Mouse (Mus musculus) neural tube, embryonic 12.5 days (tissue): Measurements from ENCODE around the gene Olfr485. TPM values are rescaled to one million over a fixed set of nuclear protein-coding genes. Genes with fewer than 3 reads are reported as not detected.
"Not testable (repeated sequence)": the region's sequence is repeated elsewhere in the genome, so short reads cannot be mapped to it uniquely, and the experiment has no call there.

ENCODE experiments used
- ATAC-seq: fragments of 200-750 bp; cut with Nextera tagmentation; 2 replicates; pipeline ENCODE4 v1.8.0; 2017; ENCODE audit warnings: low read depth, mild to moderate bottlenecking, moderate TSS enrichment, moderate library complexity; ENCODE audit not compliant: low FRiP score
- H3K27ac ChIP-seq: fragments of 300-500 bp; sonication (generic); 2 replicates; pipeline ENCODE4 v1.5.1; 2016
- H3K27me3 ChIP-seq: fragments of 300-500 bp; sonication (generic); replicated peaks from 2 replicates; pipeline ENCODE4 v1.6.1; 2016; ENCODE audit warnings: mild to moderate bottlenecking
- H3K36me3 ChIP-seq: fragments of 300-500 bp; sonication (generic); 2 replicates; pipeline ENCODE4 v1.6.1; 2016; ENCODE audit warnings: mild to moderate bottlenecking
- H3K4me1 ChIP-seq: fragments of 300-500 bp; sonication (generic); 2 replicates; pipeline ENCODE4 v1.6.1; 2016
- H3K4me2 ChIP-seq: fragments of 300-500 bp; sonication (generic); replicated peaks from 2 replicates; pipeline ENCODE4 v1.6.1; 2016; ENCODE audit warnings: mild to moderate bottlenecking
- H3K4me3 ChIP-seq: fragments of 300-500 bp; sonication (generic); 2 replicates; pipeline ENCODE4 v1.5.1; 2016
- H3K9ac ChIP-seq: fragments of 300-500 bp; sonication (generic); 2 replicates; pipeline ENCODE4 v1.6.1; 2016; ENCODE audit warnings: mild to moderate bottlenecking
- H3K9me3 ChIP-seq: fragments of 300-500 bp; sonication (generic); 2 replicates; pipeline ENCODE4 v1.6.1; 2016; ENCODE audit warnings: mild to moderate bottlenecking
- WGBS: fragments of 180-500 bp; shearing (Covaris S2); methylation state at CpG from one replicate; pipeline ENCODE4 v1.1.7; 2016; 5-methylcytosine and 5-hydroxymethylcytosine counted together
- polyA plus RNA-seq: library from polyadenylated mRNA; unstranded; fragments of >200 nt; fragmentation: Nextera tagmentation; extraction: Ambion mirVana; gene quantifications from 2 replicates; pipeline ENCODE4 v1.2.1, GENCODE M21; 2016

The Olfr485 gene
- polyA plus RNA-seq = not detected in 2 replicates

DNA sequence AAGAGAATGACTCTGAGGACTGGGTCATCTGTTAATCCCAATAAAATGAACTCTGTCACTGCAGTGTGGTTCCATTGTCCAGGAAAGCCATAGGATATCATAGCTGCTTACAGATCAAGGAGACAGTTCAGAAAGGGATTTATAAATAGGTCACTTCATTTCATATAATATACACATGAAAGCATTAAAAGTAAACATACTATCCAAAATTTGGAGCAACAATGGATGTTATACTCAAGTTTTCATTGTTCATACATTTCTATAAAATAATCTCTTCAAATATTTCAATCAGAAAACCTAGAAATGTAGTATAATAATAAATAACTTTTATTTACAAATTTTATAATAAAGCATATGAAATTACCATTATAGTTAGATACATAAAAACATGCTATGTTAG lies at the start of gene Olfr485:
Olfr485 (minus strand) TSS at position 101 of the 400 bp plus-strand sequence.
- Histone ChIP-seq H3K27me3 (no peaks in the 10 kb centered on the region), H3K9me3 (no peaks in the 10 kb centered on the region), H3K36me3 (no peaks in the 10 kb centered on the region), H3K9ac (no peak within 1 kb of the TSS), H3K4me1 (no peaks in the 10 kb centered on the region), H3K27ac (no peak within 1 kb of the TSS), H3K4me3 (no peak within 1 kb of the TSS), H3K4me2 (no peak within 1 kb of the TSS)
- ATAC-seq = no peak

DNA sequence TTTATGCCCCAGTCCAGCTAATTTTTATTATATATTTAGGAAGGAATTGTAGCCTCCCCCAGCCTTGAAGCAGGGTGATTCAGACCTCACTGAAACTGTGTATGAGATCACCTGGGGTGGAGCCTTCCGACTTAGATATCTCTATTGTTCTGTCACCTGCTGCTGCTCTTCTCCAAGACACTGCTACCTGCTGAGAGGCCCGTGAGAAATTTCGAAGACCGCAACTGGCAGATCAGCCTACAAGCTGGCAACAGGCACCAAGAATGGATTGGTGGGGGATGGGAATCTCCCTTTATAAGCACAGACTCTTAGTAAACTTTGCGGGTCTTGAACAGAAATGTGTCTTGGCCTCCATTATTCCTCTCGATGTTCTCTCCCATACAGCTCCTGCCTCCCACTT lies 37.3 kb upstream of the Olfr485 start:
- no peak overlapping the region for H3K4me2 ChIP-seq
- H3K36me3 ChIP-seq = no peaks in the 10 kb centered on the region
- 61% methylated on average over 6 of the region's 6 CpGs for WGBS

DNA sequence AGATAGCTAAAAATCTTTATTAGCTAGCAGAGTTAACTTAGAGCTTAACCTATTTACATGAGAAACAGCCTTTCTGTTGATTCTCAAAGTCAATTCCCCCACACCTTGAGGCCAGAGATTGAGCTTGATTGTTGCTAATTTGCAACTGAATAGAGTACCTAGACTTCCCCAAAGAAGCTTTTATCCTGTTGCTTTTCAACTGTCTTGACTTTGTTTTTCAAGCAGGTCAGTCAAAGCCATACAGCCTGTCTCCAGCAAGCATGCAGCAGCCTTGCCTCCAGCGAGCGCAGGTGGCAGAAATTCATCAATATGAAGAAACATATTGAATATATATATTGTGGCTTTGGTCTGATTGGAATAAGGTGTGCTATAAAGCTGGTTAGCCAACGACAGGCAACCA lies 36.7 kb upstream of the Olfr485 start:
- H3K4me1 ChIP-seq, H3K36me3 ChIP-seq, H3K27ac ChIP-seq, H3K4me2 ChIP-seq, ATAC-seq, H3K27me3 ChIP-seq, H3K9me3 ChIP-seq, H3K4me3 ChIP-seq, H3K9ac ChIP-seq: not testable (repeated sequence)
- WGBS = 61% methylated on average over 3 of the region's 3 CpGs

More for the DNA sequence above, 37.3 kb upstream of the Olfr485 start:
- Histone ChIP-seq H3K4me3 (no peak overlapping the region), H3K27me3 (no peaks in the 10 kb centered on the region), H3K27ac (no peak overlapping the region), H3K9ac (no peak overlapping the region), H3K9me3 (no peaks in the 10 kb centered on the region), H3K4me1 (no peaks in the 10 kb centered on the region)
- no peak for ATAC-seq

DNA sequence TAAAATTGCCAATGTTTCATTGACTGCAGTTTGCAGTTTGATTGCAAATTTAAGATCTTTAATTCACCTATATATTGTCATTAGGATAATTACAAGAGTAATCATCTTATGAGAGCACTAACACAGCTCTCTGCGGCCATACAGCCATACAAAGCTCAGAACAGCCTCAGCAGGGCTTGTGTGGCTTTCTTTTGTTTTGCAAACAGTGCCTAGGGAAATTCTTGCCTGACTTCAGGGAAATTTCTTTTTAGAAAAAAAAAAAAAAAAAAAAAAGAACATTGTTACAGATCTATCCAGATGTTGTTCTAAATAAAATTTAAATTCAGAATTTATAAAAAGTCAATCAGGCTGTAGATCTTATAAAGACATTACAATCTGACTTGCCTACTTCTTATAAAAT lies 33.0 kb upstream of the Olfr485 start:
- not testable (repeated sequence) for H3K27me3 ChIP-seq, ATAC-seq
- WGBS = 31% methylated on average over 1 of the region's 1 CpGs

DNA sequence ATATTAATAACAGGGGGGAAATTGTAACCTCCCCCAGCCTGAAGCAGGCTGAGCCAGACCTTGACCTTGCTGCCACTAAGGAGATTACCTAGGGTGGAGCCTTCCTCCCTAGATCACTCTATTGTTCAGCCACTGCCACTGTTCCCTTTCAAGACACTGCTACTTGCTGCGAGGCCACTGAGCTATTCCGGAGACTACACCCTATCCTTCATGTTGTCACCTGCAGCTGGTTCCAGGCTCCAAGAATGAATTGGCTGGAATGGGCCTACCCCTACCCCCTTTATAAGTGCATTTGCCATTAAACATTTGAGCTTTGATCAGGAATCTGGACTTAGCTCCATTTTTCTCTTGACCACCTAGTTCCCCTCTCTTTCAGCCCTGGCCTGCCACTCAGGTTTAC lies 31.5 kb upstream of the Olfr485 start:
- not testable (repeated sequence) for H3K27ac ChIP-seq, ATAC-seq, H3K36me3 ChIP-seq, H3K9ac ChIP-seq, H3K4me1 ChIP-seq, H3K27me3 ChIP-seq, H3K4me3 ChIP-seq, H3K4me2 ChIP-seq, H3K9me3 ChIP-seq
- WGBS = 18% methylated on average over 2 of the region's 2 CpGs

More for the DNA sequence above, 33.0 kb upstream of the Olfr485 start:
- not testable (repeated sequence) for H3K27ac ChIP-seq, H3K4me1 ChIP-seq, H3K4me3 ChIP-seq, H3K4me2 ChIP-seq, H3K9ac ChIP-seq, H3K9me3 ChIP-seq, H3K36me3 ChIP-seq

DNA sequence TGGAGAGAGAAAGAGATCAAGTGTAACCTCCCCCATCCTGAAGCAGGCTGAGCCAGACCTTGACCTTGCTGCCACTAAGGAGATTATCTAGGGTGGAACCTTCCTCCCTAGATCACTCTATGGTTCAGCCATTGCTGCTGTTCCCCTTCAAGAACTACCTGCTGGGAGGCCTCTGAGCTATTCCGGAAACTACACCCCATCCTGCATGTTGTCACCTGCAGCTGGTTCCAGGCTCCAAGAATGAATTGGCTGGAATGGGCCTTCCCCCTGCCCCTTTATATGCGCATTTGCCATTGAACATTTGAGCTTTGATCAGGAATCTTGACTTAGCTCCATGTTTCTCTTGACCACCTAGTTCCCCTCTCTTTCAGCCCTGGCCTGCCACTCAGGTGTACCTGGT lies 25.6 kb upstream of the Olfr485 start:
- H3K4me1 ChIP-seq, ATAC-seq, H3K9ac ChIP-seq, H3K4me2 ChIP-seq, H3K27me3 ChIP-seq, H3K9me3 ChIP-seq, H3K27ac ChIP-seq, H3K4me3 ChIP-seq, H3K36me3 ChIP-seq: not testable (repeated sequence)
- WGBS = 95% methylated on average over 2 of the region's 2 CpGs

DNA sequence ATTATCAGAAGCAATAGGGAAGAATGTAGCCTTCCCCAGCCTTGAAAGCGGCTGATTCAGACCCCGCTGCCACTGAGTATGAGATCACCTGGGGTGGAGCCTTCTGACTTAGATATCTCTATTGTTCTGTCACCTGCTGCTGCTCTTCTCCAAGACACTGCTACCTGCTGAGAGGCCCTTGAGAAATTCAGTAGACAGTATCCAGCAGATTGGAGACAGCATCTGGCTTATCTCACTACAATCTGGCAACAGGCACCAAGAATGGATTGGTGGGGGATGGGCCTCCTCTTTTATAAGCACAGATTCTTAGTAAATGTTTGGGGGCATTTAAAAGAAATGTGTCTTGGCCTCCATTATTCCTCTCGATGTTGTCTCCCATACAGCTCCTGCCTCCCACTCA lies 24.7 kb upstream of the Olfr485 start:
- not testable (repeated sequence) for H3K4me3 ChIP-seq, H3K27me3 ChIP-seq, H3K36me3 ChIP-seq, H3K27ac ChIP-seq, H3K4me2 ChIP-seq, H3K9ac ChIP-seq, H3K4me1 ChIP-seq, H3K9me3 ChIP-seq, ATAC-seq
- WGBS = 90% methylated on average over 3 of the region's 3 CpGs

DNA sequence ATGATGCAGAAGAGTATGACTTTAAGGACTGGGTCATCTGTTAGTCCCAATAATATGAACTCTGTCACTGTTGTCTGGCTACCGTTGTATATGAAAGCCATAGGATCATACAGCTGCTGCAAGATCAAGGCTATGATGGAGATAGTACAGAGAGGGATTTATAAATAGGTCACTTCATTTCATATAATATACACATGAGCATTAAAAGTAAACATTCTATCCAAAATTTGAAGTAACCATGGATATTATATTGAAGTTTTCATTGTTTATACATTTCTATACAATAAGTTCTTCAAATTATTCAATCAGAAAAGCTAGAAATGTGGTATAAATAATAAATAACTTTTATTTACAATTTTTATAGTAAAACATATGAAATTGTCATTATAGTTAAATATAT lies 13.0 kb upstream of the Olfr485 start, which contains the start of gene Olfr486:
Olfr486 (minus strand) TSS at position 101 of the 400 bp plus-strand sequence.
- H3K4me2 ChIP-seq, ATAC-seq, H3K9ac ChIP-seq, H3K9me3 ChIP-seq, H3K36me3 ChIP-seq, H3K27me3 ChIP-seq, H3K27ac ChIP-seq, H3K4me3 ChIP-seq, H3K4me1 ChIP-seq: not testable (repeated sequence)
- WGBS = 95% methylated on average over 1 of the region's 1 CpGs

DNA sequence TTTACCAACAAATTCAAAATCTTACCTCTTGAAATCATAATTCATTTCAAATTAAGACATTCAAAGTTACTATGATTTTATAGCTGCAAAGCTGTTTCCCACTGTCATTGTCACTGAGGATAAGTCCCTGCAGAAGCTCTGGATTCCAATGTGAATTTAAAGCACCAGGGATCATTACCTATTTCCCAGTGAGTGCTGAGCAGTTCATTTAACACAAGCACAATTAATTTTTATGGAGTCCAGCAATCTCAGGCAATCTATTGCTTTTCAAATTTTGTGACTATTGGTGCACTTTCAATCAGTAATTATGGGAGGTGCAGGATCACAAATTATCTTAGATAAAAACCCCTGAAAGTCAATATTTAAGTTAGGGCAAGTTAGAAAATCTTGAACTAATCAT lies 32.3 kb downstream of the Olfr485 start, which contains the start of gene Olfr484:
Olfr484 (minus strand) TSS at position 101 of the 400 bp plus-strand sequence.
- H3K27me3 ChIP-seq = no peaks in the 10 kb centered on the region
- ATAC-seq = no peak
- no peak within 1 kb of the TSS for H3K4me3 ChIP-seq
- no peak within 1 kb of the TSS for H3K9ac ChIP-seq
- no peaks in the 10 kb centered on the region for H3K4me1 ChIP-seq
- no peaks in the 10 kb centered on the region for H3K9me3 ChIP-seq
- no peak within 1 kb of the TSS for H3K4me2 ChIP-seq
- H3K36me3 ChIP-seq = no peaks in the 10 kb centered on the region
- H3K27ac ChIP-seq = no peak within 1 kb of the TSS

DNA sequence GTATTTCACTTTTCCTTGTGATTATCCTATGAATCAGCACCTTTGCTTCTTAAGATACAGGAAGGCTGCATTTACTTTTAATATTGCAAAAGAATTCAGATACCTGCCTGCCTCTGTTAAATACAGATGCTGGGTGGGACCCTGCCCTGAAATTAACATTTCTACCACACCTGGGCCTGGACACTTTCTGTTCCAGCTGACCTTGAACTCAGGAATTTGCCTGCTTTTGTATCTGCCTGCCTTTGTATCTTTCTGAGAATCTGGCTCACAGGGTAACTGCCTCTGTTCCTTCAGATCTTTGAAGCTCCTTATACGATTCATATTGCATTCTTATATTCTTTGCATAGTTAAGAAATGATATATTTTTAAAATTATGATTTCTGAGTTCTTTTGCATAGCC lies 38.3 kb downstream of the Olfr485 start:
- H3K9ac ChIP-seq = no peak overlapping the region
- H3K9me3 ChIP-seq = no peaks in the 10 kb centered on the region
- no peak overlapping the region for H3K4me2 ChIP-seq
- H3K27ac ChIP-seq = no peak overlapping the region
- WGBS = 76% methylated on average over 1 of the region's 1 CpGs
- ATAC-seq = no peak
- no peaks in the 10 kb centered on the region for H3K36me3 ChIP-seq
- H3K27me3 ChIP-seq = no peaks in the 10 kb centered on the region
- H3K4me1 ChIP-seq = no peaks in the 10 kb centered on the region
- H3K4me3 ChIP-seq = no peak overlapping the region

DNA sequence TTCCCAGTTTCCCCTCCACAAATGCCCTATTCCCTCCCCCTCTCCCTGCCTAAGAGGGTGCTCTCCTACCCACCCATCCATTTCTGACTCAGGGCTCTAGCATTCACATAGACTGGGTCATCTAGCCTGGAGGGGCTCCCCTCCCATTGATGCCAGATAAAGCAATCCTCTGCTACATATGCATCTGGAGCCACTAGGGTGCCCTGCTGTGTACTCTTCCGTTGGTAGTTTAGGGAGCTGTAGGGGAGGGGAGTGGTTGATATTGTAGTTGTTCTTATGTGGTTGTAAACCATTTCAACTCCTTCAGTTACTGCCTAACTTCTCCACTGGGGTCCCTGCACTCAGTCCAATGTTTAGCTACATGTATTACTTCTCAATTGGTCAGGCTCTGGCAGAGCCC lies 39.0 kb downstream of the Olfr485 start:
- ATAC-seq = no peak
- whole genome bisulfite sequencing = 3% methylated on average over 1 of the region's 1 CpGs
- no peaks in the 10 kb centered on the region for H3K27me3 ChIP-seq
- no peak overlapping the region for H3K27ac ChIP-seq
- no peak overlapping the region for H3K4me2 ChIP-seq
- no peak overlapping the region for H3K9ac ChIP-seq
- H3K4me1 ChIP-seq = no peaks in the 10 kb centered on the region
- H3K9me3 ChIP-seq = no peaks in the 10 kb centered on the region
- no peak overlapping the region for H3K4me3 ChIP-seq
- H3K36me3 ChIP-seq = no peaks in the 10 kb centered on the region
